Mouse (Mus musculus) midbrain, postnatal 0 days (tissue): ENCODE measurements around the gene Polr3gl. TPM values are rescaled to one million over a fixed set of nuclear protein-coding genes. Genes with fewer than 3 reads are reported as not detected.
"Not testable (repeated sequence)": the region's sequence is repeated elsewhere in the genome, so short reads cannot be mapped to it uniquely, and the experiment has no call there.

ENCODE experiments used
- ATAC-seq: fragments of 200-750 bp; cut with Nextera tagmentation; 2 replicates; pipeline ENCODE4 v1.8.0; 2017; ENCODE audit warnings: moderate number of reproducible peaks, mild to moderate bottlenecking, moderate TSS enrichment, moderate library complexity; ENCODE audit not compliant: low FRiP score
- DNase-seq: peaks from one replicate; pipeline ENCODE4 v3.0.0-alpha.2; 2015; ENCODE audit warnings: low spot score
- H3K27ac ChIP-seq: fragments of 300-500 bp; sonication (generic); 2 replicates; pipeline ENCODE4 v1.5.1; 2014; ENCODE audit warnings: low read depth, mild to moderate bottlenecking, low read length, mixed read lengths
- H3K27me3 ChIP-seq: fragments of 300-500 bp; sonication (generic); 2 replicates; pipeline ENCODE4 v1.6.1; 2014; ENCODE audit warnings: low read length, control low read depth, mixed read lengths; ENCODE audit not compliant: insufficient read depth
- H3K36me3 ChIP-seq: fragments of 300-500 bp; sonication (generic); 2 replicates; pipeline ENCODE4 v1.6.1; 2014; ENCODE audit warnings: low read length, control low read depth, mixed read lengths; ENCODE audit not compliant: insufficient read depth
- H3K4me1 ChIP-seq: fragments of 300-500 bp; sonication (generic); 2 replicates; pipeline ENCODE4 v1.6.1; 2014; ENCODE audit warnings: mild to moderate bottlenecking, control low read depth, antibody characterized with exemption, low read length, mixed read lengths; ENCODE audit not compliant: insufficient read depth
- H3K4me2 ChIP-seq: fragments of 300-500 bp; sonication (generic); 2 replicates; pipeline ENCODE4 v1.6.1; 2014; ENCODE audit warnings: low read depth, mild to moderate bottlenecking, low read length, mixed read lengths; ENCODE audit not compliant: poor library complexity, severe bottlenecking
- H3K4me3 ChIP-seq: fragments of 300-500 bp; sonication (generic); 2 replicates; pipeline ENCODE4 v1.5.1; 2014; ENCODE audit warnings: low read depth, mild to moderate bottlenecking, low read length, moderate library complexity
- H3K9ac ChIP-seq: fragments of 300-500 bp; sonication (generic); replicated peaks from 2 replicates; pipeline ENCODE4 v1.6.1; 2014; ENCODE audit warnings: mild to moderate bottlenecking, low read length, moderate library complexity, mixed read lengths; ENCODE audit not compliant: poor library complexity, severe bottlenecking
- H3K9me3 ChIP-seq: fragments of 300-500 bp; sonication (generic); 2 replicates; pipeline ENCODE4 v1.6.1; 2016; ENCODE audit warnings: low read length, control low read depth
- CTCF ChIP-seq: IDR thresholded peaks from 2 replicates; pipeline ENCODE4 v1.5.1; 2016; ENCODE audit warnings: antibody characterized with exemption, mild to moderate bottlenecking
- WGBS: fragments of 180-500 bp; shearing (Covaris S2); extraction: QIAGEN DNeasy Blood & Tissue Kit; methylation state at CpG from one replicate; pipeline ENCODE4 v1.1.7; 2014; 5-methylcytosine and 5-hydroxymethylcytosine counted together
- polyA plus RNA-seq: library from polyadenylated mRNA; unstranded; fragments of >200 nt; fragmentation: Nextera tagmentation; extraction: Ambion mirVana; gene quantifications from 2 replicates; pipeline ENCODE4 v1.2.1, GENCODE M21; 2015
- total RNA-seq: library from RNA; depleted of rRNA; stranded (reverse); fragments of >200 nt; gene quantifications from 2 replicates; pipeline ENCODE4 v1.2.3, GENCODE M21; 2014

Gene Polr3gl
- total and polyA plus RNA-seq, 2 experiments from 2014 or later: 16.2 to 32.0 TPM

GRCm38 (mm10) chr3:96634015-96634414, 40.0 kb upstream of the Polr3gl start:
- H3K27me3 ChIP-seq: no peaks in the 10 kb centered on the region
- peaks cover 10% of the 10 kb centered on the region for H3K36me3 ChIP-seq
- 89% methylated on average over 1 of the region's 1 CpGs for WGBS
- H3K4me3 ChIP-seq: no peak overlapping the region
- H3K9me3 ChIP-seq: no peaks in the 10 kb centered on the region
- DNase-seq (no peak), ATAC-seq (no peak)
- peaks cover 9% of the 10 kb centered on the region for H3K4me1 ChIP-seq
- no peak overlapping the region for H3K9ac ChIP-seq
- H3K4me2 ChIP-seq: no peak overlapping the region
- H3K27ac ChIP-seq: no peak overlapping the region
- no peak for TF ChIP-seq CTCF

GRCm38 (mm10) chr3:96632058-96632457, 38.1 kb upstream of the Polr3gl start:
- Histone ChIP-seq H3K27me3 (no peaks in the 10 kb centered on the region), H3K9ac (no peak overlapping the region), H3K4me2 (no peak overlapping the region), H3K9me3 (no peaks in the 10 kb centered on the region), H3K4me3 (no peak overlapping the region), H3K36me3 (no peaks in the 10 kb centered on the region; the same call in 1 of the 2 replicates), H3K27ac (no peak overlapping the region), H3K4me1 (peaks cover 9% of the 10 kb centered on the region)
- ATAC-seq (no peak), DNase-seq (no peak)
- TF ChIP-seq CTCF: no peak

GRCm38 (mm10) chr3:96629729-96630600, 36.0 kb upstream of the Polr3gl start, which contains the start of gene Rbm8a:
Rbm8a (plus strand) TSS chr3:96629933.
- peak; percentile 2; the same call in 1 of the 2 replicates for TF ChIP-seq CTCF
- Histone ChIP-seq H3K36me3 (peaks cover under 1% of the 10 kb centered on the region), H3K4me1 (peaks cover 4% of the 10 kb centered on the region), H3K9me3 (no peaks in the 10 kb centered on the region), H3K27me3 (no peaks in the 10 kb centered on the region), H3K27ac (peak within 1 kb of the TSS; percentile 47; the same call in 1 of the 2 replicates), H3K4me2 (peak within 1 kb of the TSS; percentile 77), H3K9ac (peak within 1 kb of the TSS; percentile 71), H3K4me3 (peak within 1 kb of the TSS; percentile 61)
- peak; percentile 91 for ATAC-seq
- peak; percentile 100 for DNase-seq
- under 1% methylated on average over 47 of the region's 48 CpGs for WGBS

- TF ChIP-seq CTCF: no peak
Measured at GRCm38 (mm10) chr3:96623201-96623600, 29.2 kb upstream of the Polr3gl start.

GRCm38 (mm10) chr3:96617941-96618340, 24.0 kb upstream of the Polr3gl start:
- no peak for TF ChIP-seq CTCF
- Histone ChIP-seq H3K9me3 (no peaks in the 10 kb centered on the region), H3K4me3 (no peak overlapping the region), H3K27me3 (no peaks in the 10 kb centered on the region), H3K9ac (no peak overlapping the region), H3K4me1 (no peaks in the 10 kb centered on the region), H3K4me2 (no peak overlapping the region), H3K36me3 (peaks cover 18% of the 10 kb centered on the region), H3K27ac (no peak overlapping the region)
- ATAC-seq (no peak), DNase-seq (no peak)
- WGBS: 97% methylated on average over 3 of the region's 3 CpGs

More at GRCm38 (mm10) chr3:96623201-96623600, 29.2 kb upstream of the Polr3gl start:
- Histone ChIP-seq H3K9ac (no peak overlapping the region), H3K4me3 (no peak overlapping the region), H3K27me3 (no peaks in the 10 kb centered on the region), H3K9me3 (no peaks in the 10 kb centered on the region), H3K4me1 (no peaks in the 10 kb centered on the region), H3K4me2 (no peak overlapping the region), H3K36me3 (peaks cover 31% of the 10 kb centered on the region), H3K27ac (no peak overlapping the region)
- DNase-seq (no peak), ATAC-seq (no peak)
- WGBS: 90% methylated on average over 4 of the region's 4 CpGs

- ATAC-seq (no peak), DNase-seq (no peak)
- WGBS: 88% methylated on average over 4 of the region's 4 CpGs
- Histone ChIP-seq H3K27ac (no peak overlapping the region), H3K9me3 (no peaks in the 10 kb centered on the region), H3K27me3 (no peaks in the 10 kb centered on the region), H3K9ac (no peak overlapping the region), H3K4me3 (no peak overlapping the region), H3K4me1 (peaks cover 12% of the 10 kb centered on the region; the same call in 1 of the 2 replicates), H3K36me3 (no peaks in the 10 kb centered on the region), H3K4me2 (no peak overlapping the region)
- no peak for TF ChIP-seq CTCF
Measured at GRCm38 (mm10) chr3:96606618-96607017, 12.6 kb upstream of the Polr3gl start.

GRCm38 (mm10) chr3:96606007-96606406, 12.0 kb upstream of the Polr3gl start:
- ATAC-seq: not testable (repeated sequence)
- 80% methylated on average over 4 of the region's 4 CpGs for WGBS
- peaks cover 12% of the 10 kb centered on the region; the same call in 1 of the 2 replicates for H3K4me1 ChIP-seq

More at GRCm38 (mm10) chr3:96606007-96606406, 12.0 kb upstream of the Polr3gl start:
- not testable (repeated sequence) for H3K4me3 ChIP-seq, H3K9ac ChIP-seq, H3K27ac ChIP-seq, H3K4me2 ChIP-seq, H3K27me3 ChIP-seq, DNase-seq, H3K36me3 ChIP-seq, H3K9me3 ChIP-seq
